Mouse (Mus musculus) midbrain, embryonic 14.5 days (tissue): ENCODE measurements around the gene Thbs3. TPM values are rescaled to one million over a fixed set of nuclear protein-coding genes. Genes with fewer than 3 reads are reported as not detected.

Experiments
- ATAC-seq: fragments of 200-750 bp; cut with Nextera tagmentation; 2 replicates; pipeline ENCODE4 v1.8.0; 2017; ENCODE audit warnings: moderate number of reproducible peaks, moderate library complexity; ENCODE audit not compliant: low FRiP score, low TSS enrichment
- DNase-seq: peaks from one replicate; pipeline ENCODE4 v3.0.0-alpha.2; 2015
- H3K27ac ChIP-seq: fragments of 300-500 bp; sonication (generic); replicated peaks from 2 replicates; pipeline ENCODE4 v1.5.1; 2014; ENCODE audit warnings: mild to moderate bottlenecking, low read depth, low read length, moderate library complexity
- H3K27me3 ChIP-seq: fragments of 300-500 bp; sonication (generic); 2 replicates; pipeline ENCODE4 v1.6.1; 2014; ENCODE audit warnings: low read length, control low read depth, mixed read lengths; ENCODE audit not compliant: control insufficient read depth, insufficient read depth
- H3K36me3 ChIP-seq: fragments of 300-500 bp; sonication (generic); 2 replicates; pipeline ENCODE4 v1.6.1; 2014; ENCODE audit warnings: low read length, control low read depth; ENCODE audit not compliant: control insufficient read depth, insufficient read depth
- H3K4me1 ChIP-seq: fragments of 300-500 bp; sonication (generic); 2 replicates; pipeline ENCODE4 v1.6.1; 2014; ENCODE audit warnings: mild to moderate bottlenecking, antibody characterized with exemption, low read length, control low read depth; ENCODE audit not compliant: control insufficient read depth, insufficient read depth
- H3K4me2 ChIP-seq: fragments of 300-500 bp; sonication (generic); 2 replicates; pipeline ENCODE4 v1.6.1; 2014; ENCODE audit warnings: mild to moderate bottlenecking, low read length, moderate library complexity
- H3K4me3 ChIP-seq: fragments of 300-500 bp; sonication (generic); replicated peaks from 2 replicates; pipeline ENCODE4 v1.5.1; 2014; ENCODE audit warnings: low read depth, low read length
- H3K9ac ChIP-seq: fragments of 300-500 bp; sonication (generic); replicated peaks from 2 replicates; pipeline ENCODE4 v1.6.1; 2014; ENCODE audit warnings: mild to moderate bottlenecking, low read length, moderate library complexity
- H3K9me3 ChIP-seq: fragments of 300-500 bp; sonication (generic); 2 replicates; pipeline ENCODE4 v1.6.1; 2016; ENCODE audit warnings: low read length, control low read depth, mixed read lengths; ENCODE audit not compliant: control insufficient read depth
- whole genome bisulfite sequencing: fragments of 180-500 bp; shearing (Covaris S2); extraction: QIAGEN DNeasy Blood & Tissue Kit; methylation state at CpG from one replicate; pipeline ENCODE4 v1.1.7; 2014; 5-methylcytosine and 5-hydroxymethylcytosine counted together
- polyA plus RNA-seq: library from polyadenylated mRNA; unstranded; fragments of >200 nt; fragmentation: Nextera tagmentation; extraction: Ambion mirVana; gene quantifications from 2 replicates; pipeline ENCODE4 v1.2.1, GENCODE M21; 2014

Thbs3 gene
- polyA plus RNA-seq, 1 experiment from 2014 or later, result 47.6 TPM

- no peaks in the 10 kb centered on the region for H3K27me3 ChIP-seq
- ATAC-seq, result no peak
- peaks cover 62% of the 10 kb centered on the region for H3K36me3 ChIP-seq
- WGBS, result 84% methylated on average over 14 of the region's 14 CpGs
- no peaks in the 10 kb centered on the region for H3K9me3 ChIP-seq
- no peak overlapping the region for H3K27ac ChIP-seq
- H3K4me3 ChIP-seq, result no peak overlapping the region
- H3K4me2 ChIP-seq, result no peak overlapping the region
- DNase-seq, result no peak
- H3K9ac ChIP-seq, result no peak overlapping the region; the same call in 1 of the 2 replicates
- H3K4me1 ChIP-seq, result no peaks in the 10 kb centered on the region
Observed at GRCm38 (mm10) chr3:89233562-89234110, 18.7 kb downstream of the Thbs3 start.

DNA sequence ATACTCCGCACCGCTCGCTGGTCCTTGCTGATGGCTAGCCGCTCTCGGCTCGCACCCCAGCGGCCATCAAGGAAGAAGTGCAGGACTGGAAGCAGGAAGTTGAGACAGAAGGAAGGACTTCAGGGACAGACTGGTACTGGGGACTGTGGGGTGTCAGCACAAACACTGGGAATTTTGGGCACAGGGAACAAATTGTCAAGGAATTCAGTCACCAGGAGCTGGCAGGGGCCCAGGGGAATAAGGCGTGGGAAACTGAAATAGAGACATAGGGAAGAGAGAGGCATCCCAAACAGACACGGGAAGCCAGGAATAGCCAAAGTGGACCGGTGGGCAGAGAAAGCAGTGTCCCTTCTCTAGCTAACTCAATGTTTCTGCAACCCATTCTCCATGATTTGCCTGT lies 21.5 kb downstream of the Thbs3 start:
- 94% methylated on average over 10 of the region's 10 CpGs for whole genome bisulfite sequencing
- no peak for ATAC-seq
- no peak overlapping the region for H3K4me2 ChIP-seq

DNA sequence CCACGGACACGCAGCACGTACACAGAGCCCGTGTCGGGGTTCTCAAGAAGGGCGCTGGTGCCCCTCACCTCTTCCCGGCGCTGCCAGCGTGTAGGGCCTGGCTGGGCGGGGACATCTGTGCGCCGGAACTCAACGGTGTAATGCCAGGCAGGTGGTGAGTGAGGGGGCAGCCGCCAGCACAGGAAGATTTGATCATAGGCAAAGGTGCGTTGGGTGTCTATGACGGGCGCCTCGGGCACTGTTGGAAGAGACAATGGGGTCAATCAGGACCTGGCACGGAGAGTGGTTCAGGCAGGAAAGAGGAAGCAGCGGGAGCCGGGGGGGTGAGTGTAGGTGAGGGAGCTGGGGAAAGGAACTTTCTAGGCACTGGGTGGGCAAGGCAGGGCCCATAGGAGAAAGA lies 22.7 kb downstream of the Thbs3 start:
- ATAC-seq (no peak), DNase-seq (no peak)
- no peak overlapping the region for H3K9ac ChIP-seq
- WGBS, result 95% methylated on average over 21 of the region's 21 CpGs
- peaks cover 100% of the 10 kb centered on the region for H3K36me3 ChIP-seq
- H3K9me3 ChIP-seq, result no peaks in the 10 kb centered on the region
- H3K27me3 ChIP-seq, result no peaks in the 10 kb centered on the region
- no peak overlapping the region for H3K4me3 ChIP-seq
- no peak overlapping the region for H3K4me2 ChIP-seq
- no peak overlapping the region for H3K27ac ChIP-seq
- peaks cover 4% of the 10 kb centered on the region; the same call in 1 of the 2 replicates for H3K4me1 ChIP-seq

More for the DNA sequence above, 21.5 kb downstream of the Thbs3 start:
- no peak overlapping the region for H3K27ac ChIP-seq
- H3K36me3 ChIP-seq, result peaks cover 90% of the 10 kb centered on the region
- no peak overlapping the region for H3K9ac ChIP-seq
- H3K4me1 ChIP-seq, result no peaks in the 10 kb centered on the region
- no peak overlapping the region for H3K4me3 ChIP-seq
- no peaks in the 10 kb centered on the region for H3K9me3 ChIP-seq
- DNase-seq, result no peak
- no peaks in the 10 kb centered on the region for H3K27me3 ChIP-seq

DNA sequence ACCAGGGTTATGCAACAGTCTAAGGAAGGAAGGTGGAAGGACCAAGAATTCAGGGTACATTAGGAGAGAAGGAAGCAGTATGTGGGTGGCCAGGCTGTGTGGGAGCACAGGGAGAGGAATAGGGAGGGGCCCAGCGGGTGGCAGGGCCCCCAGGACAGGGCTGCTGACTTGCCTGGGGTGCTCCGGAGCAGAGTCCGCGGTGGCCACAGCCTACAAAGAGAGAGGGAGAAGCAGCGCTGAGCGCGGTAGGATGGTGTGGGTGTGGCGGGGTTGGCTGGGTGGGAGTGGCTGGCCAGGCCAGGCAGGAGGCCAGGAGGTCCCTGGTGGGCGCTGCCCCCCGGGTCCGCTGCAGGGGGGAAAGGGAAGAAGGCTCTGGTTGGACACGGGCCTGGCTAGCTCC lies 23.5 kb downstream of the Thbs3 start:
- Histone ChIP-seq H3K9ac (no peak overlapping the region), H3K9me3 (no peaks in the 10 kb centered on the region), H3K27me3 (no peaks in the 10 kb centered on the region), H3K27ac (no peak overlapping the region), H3K36me3 (peaks cover 95% of the 10 kb centered on the region), H3K4me2 (no peak overlapping the region), H3K4me1 (peaks cover 11% of the 10 kb centered on the region), H3K4me3 (no peak overlapping the region)
- WGBS, result 76% methylated on average over 12 of the region's 12 CpGs
- DNase-seq (no peak), ATAC-seq (no peak)

- Histone ChIP-seq H3K4me2 (peak overlapping the region; percentile 84), H3K36me3 (peaks cover 57% of the 10 kb centered on the region)
Observed at GRCm38 (mm10) chr3:89242331-89242895, 27.4 kb downstream of the Thbs3 start.

GRCm38 (mm10) chr3:89243609-89244008 lies 28.6 kb downstream of the Thbs3 start:
- ATAC-seq, result no peak
- peaks cover 45% of the 10 kb centered on the region for H3K36me3 ChIP-seq
- H3K4me3 ChIP-seq, result peak overlapping the region; percentile 63
- peak overlapping the region; percentile 96 for H3K27ac ChIP-seq
- no peaks in the 10 kb centered on the region for H3K27me3 ChIP-seq
- peaks cover 36% of the 10 kb centered on the region for H3K4me1 ChIP-seq
- no peaks in the 10 kb centered on the region for H3K9me3 ChIP-seq
- H3K9ac ChIP-seq, result peak overlapping the region; percentile 74
- 9% methylated on average over 14 of the region's 14 CpGs for WGBS
- H3K4me2 ChIP-seq, result peak overlapping the region; percentile 84
- peak; percentile 71 for DNase-seq

More at GRCm38 (mm10) chr3:89242331-89242895, 27.4 kb downstream of the Thbs3 start:
- Histone ChIP-seq H3K27me3 (no peaks in the 10 kb centered on the region), H3K27ac (no peak overlapping the region), H3K4me1 (peaks cover 34% of the 10 kb centered on the region), H3K9ac (no peak overlapping the region), H3K4me3 (no peak overlapping the region), H3K9me3 (no peaks in the 10 kb centered on the region)
- 72% methylated on average over 9 of the region's 9 CpGs for WGBS
- DNase-seq (peak; percentile 73), ATAC-seq (no peak)

DNA sequence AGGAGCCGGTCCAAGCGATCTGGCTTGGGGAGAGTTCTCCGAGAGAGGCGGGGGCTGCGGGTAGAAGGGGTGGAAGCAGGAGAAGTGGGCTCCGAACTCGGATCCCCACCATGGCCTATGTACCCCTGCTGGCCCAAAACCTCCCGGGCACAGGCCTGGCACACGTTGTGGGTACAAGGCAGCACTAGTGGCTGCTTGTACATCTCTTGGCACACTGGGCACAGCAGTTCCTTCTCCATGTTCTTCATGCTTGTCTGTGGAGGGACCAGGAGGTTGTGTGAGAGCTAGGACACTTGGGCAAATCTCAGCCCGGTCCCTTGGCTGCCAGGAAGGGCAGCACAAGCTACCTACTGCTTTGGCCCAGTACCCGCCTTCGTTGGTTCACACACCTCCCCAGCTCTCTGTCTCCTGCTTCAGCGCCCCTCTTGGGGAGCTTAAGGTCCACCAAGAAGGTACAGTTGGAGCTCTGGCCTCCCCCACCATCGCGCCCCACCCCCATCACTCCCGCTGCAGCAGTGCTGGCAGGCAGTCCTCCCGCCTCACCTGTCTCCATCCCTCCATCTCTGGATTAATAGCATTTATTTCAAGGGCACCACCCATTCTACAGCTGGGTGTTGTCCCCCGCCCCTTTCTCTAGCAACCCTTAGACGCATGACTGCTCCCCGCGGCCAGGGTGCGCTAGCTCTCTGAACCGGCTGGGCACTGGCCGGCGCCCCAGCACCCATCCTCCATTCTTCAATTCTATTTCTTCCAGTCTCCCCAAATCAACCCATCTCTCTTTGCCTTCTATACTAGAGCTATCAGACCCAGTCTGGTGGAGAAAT lies 29.4 kb downstream of the Thbs3 start:
- no peaks in the 10 kb centered on the region for H3K27me3 ChIP-seq
- H3K36me3 ChIP-seq, result peaks cover 39% of the 10 kb centered on the region
- DNase-seq, result no peak
- peak overlapping the region; percentile 84 for H3K4me2 ChIP-seq
- H3K9ac ChIP-seq, result peak overlapping the region; percentile 74
- peak overlapping the region; percentile 96 for H3K27ac ChIP-seq
- 9% methylated on average over 25 of the region's 25 CpGs for WGBS
- peak overlapping the region; percentile 63 for H3K4me3 ChIP-seq
- no peaks in the 10 kb centered on the region for H3K9me3 ChIP-seq
- H3K4me1 ChIP-seq, result peaks cover 36% of the 10 kb centered on the region
- ATAC-seq, result peak; percentile 17

- H3K4me1 ChIP-seq, result peaks cover 36% of the 10 kb centered on the region
- peak overlapping the region; percentile 74 for H3K9ac ChIP-seq
- peak overlapping the region; percentile 63 for H3K4me3 ChIP-seq
- peak overlapping the region; percentile 84 for H3K4me2 ChIP-seq
- no peaks in the 10 kb centered on the region for H3K9me3 ChIP-seq
- DNase-seq (peak; percentile 94), ATAC-seq (peak; percentile 68)
- H3K27ac ChIP-seq, result peak overlapping the region; percentile 96
- no peaks in the 10 kb centered on the region for H3K27me3 ChIP-seq
- WGBS, result under 1% methylated on average over 18 of the region's 26 CpGs
- peaks cover 34% of the 10 kb centered on the region for H3K36me3 ChIP-seq
Observed at GRCm38 (mm10) chr3:89244982-89245687, 30.2 kb downstream of the Thbs3 start.
